Mouse (Mus musculus): ENCODE data around the gene Crtc3.

Gene Crtc3

DNA sequence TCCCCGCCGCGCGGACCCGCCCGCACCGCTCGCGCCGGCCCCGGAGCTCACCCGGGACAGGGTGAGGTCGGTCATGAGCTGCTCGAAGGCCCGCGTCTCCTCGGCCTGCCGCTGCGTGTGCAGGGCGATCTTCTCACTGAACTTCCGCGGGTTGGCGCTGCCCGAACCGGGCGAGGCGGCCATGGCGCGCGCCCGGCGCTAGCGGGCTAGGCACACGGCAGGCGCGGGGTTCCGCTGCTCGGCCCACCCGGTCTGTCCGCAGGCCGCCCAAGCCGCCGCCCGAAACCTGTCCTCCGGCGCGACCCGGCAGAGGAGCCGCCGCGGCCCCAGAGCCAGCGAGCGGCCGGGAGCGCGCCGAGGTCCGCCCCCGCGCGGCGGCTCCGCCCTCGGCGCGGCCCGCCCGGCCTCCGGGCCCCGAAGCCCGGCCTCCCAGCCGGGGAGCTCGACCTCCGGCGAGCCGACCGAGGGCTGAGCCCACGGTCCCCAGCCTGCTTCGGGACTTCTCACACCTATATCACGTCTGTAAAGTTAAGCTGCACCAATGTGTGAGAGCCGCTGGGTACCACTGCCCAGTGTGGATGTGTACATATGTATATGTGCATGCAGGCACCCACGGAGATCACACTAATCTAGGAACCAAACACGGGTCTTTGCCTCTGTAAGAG is at the start of gene Crtc3:
TSS of gene Crtc3 (minus strand) at position 322 of the 665 bp plus-strand sequence.
- in situ Hi-C loops (cut with MboI; ENCODE audit: low pct_unique_long_range_greater_than_20kb in 1 of 2, low sequenced_read_pairs in 2 of 2, unreplicated experiment in 1 of 2), result no loop called here

- in situ Hi-C loops (cut with MboI; ENCODE audit: low pct_unique_long_range_greater_than_20kb in 1 of 2, low sequenced_read_pairs in 2 of 2, unreplicated experiment in 1 of 2), result loop anchor here (5.0 kb wide), 1 partner anchor 111 kb away; no protein-coding TSS in a partner anchor
These were observed 47.5 kb upstream of the Crtc3 start for GRCm38 (mm10) chr7:80736199-80736598.

DNA sequence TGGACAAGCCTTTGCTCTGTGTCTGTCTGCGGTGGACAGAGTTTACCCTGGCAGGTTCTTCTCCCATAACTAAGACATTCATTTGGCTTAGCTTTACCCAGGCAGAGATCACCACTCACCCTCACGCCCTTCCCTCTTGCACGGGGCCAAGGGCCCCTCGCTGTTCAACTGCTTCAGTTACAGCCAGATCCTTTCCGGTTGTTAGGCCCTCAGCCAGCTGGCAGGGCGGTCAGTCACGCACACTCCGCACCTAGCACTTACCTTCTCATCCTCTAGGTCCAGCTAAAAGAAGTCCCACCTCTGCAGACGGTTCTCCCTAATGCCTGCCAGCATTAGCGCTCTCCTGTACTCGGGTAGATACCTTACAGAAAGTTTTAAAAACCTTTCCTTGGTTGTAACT is 44.3 kb upstream of the Crtc3 start:
- in situ Hi-C loops (cut with MboI; ENCODE audit: low pct_unique_long_range_greater_than_20kb in 1 of 2, low sequenced_read_pairs in 2 of 2, unreplicated experiment in 1 of 2), result no loop called here

- in situ Hi-C loops (cut with MboI; ENCODE audit: low pct_unique_long_range_greater_than_20kb in 1 of 2, low sequenced_read_pairs in 2 of 2, unreplicated experiment in 1 of 2), result no loop called here
These were observed 41.0 kb upstream of the Crtc3 start for GRCm38 (mm10) chr7:80729662-80730061.

DNA sequence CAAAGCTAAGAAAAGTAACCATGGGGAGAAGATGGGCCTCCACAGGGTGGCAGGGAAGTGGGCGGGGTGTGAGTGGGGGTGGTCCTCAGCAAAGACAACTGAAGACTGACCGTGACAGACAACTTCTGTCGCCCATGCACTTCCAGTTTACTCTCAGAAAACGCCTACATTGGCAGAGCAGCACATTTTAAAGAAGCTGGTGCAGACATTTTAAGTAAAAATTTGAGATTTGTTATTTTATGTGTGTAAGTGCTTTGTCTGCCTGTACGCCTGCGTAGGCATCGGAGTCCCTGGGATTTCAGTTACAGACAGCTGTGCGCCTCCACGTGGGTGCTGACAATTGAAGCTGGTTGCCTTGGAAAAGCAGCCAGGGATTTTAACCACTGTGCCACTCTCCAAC is 32.4 kb upstream of the Crtc3 start:
- in situ Hi-C loops (cut with MboI; ENCODE audit: low pct_unique_long_range_greater_than_20kb in 1 of 2, low sequenced_read_pairs in 2 of 2, unreplicated experiment in 1 of 2), result no loop called here

- in situ Hi-C loops (cut with MboI; ENCODE audit: low pct_unique_long_range_greater_than_20kb in 1 of 2, low sequenced_read_pairs in 2 of 2, unreplicated experiment in 1 of 2), result no loop called here
These were observed 30.9 kb upstream of the Crtc3 start for GRCm38 (mm10) chr7:80719582-80719981.

DNA sequence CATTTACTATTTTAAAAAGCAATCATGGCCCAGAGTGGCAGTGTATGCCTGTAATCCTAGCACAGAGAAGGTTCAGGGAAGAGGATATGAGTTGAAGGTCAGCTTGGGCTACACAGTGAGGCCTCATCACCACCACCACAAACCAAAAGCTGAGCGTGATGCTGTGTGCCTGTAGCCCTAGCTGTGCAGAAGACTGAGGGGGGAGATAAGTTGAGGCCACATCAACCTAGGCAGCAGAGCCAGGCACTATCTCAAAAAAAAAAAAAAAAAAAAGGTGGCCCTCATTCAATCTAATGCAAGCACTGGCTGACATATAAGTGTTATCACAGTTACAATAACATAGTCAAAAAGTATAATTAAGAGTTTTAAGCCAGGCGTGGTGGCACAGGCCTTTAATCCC is 30.4 kb upstream of the Crtc3 start:
- in situ Hi-C loops (cut with MboI; ENCODE audit: low pct_unique_long_range_greater_than_20kb in 1 of 2, low sequenced_read_pairs in 2 of 2, unreplicated experiment in 1 of 2), result no loop called here

- in situ Hi-C loops (cut with MboI; ENCODE audit: low pct_unique_long_range_greater_than_20kb in 1 of 2, low sequenced_read_pairs in 2 of 2, unreplicated experiment in 1 of 2), result no loop called here
These were observed 29.8 kb upstream of the Crtc3 start for GRCm38 (mm10) chr7:80718471-80718870.

- in situ Hi-C loops (cut with MboI; ENCODE audit: low pct_unique_long_range_greater_than_20kb in 1 of 2, low sequenced_read_pairs in 2 of 2, unreplicated experiment in 1 of 2), result no loop called here
These were observed 28.1 kb upstream of the Crtc3 start for GRCm38 (mm10) chr7:80716758-80717157.

DNA sequence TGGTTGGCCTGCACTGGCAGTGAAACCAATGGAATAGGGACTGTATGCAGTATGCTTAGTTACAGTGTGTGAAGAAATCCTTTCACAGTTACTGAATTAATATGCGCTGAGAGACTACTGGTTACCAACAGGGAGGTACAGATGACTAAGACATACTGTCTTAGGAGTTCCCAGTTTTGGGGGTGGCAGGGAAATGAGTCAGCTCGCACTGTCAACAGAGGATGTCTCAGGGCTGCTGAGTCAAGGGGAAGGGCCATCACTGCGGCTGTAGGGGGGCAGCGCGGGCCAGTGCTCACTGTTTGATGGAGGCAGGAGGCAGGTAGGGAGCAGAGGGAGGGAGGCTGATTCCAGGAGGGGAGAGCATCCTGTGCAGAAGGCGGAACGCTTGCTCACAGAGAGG is 26.6 kb upstream of the Crtc3 start:
- in situ Hi-C loops (cut with MboI; ENCODE audit: low pct_unique_long_range_greater_than_20kb in 1 of 2, low sequenced_read_pairs in 2 of 2, unreplicated experiment in 1 of 2), result no loop called here

DNA sequence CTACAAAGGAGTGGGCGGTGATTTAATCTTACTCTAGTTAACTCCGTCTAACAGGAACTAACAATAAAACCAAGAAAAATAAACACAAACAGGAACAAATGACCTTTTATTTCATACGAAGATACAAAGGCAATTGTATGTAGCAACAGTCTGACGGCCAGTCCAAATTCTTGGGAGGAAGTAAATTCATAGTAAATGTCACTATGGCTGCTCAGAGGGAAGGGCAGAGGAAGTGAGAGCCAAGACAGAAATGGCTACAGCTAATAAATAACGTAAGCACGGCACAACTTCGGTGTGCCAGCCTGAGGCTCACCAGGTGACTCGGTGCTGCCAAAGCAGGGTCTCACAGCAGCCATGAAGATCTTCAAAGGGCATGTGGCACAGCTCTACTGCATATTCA is 22.8 kb upstream of the Crtc3 start:
- in situ Hi-C loops (cut with MboI; ENCODE audit: low pct_unique_long_range_greater_than_20kb in 1 of 2, low sequenced_read_pairs in 2 of 2, unreplicated experiment in 1 of 2), result no loop called here

- in situ Hi-C loops (cut with MboI; ENCODE audit: low pct_unique_long_range_greater_than_20kb in 1 of 2, low sequenced_read_pairs in 2 of 2, unreplicated experiment in 1 of 2), result no loop called here
These were observed 21.7 kb upstream of the Crtc3 start for GRCm38 (mm10) chr7:80710333-80710732.

DNA sequence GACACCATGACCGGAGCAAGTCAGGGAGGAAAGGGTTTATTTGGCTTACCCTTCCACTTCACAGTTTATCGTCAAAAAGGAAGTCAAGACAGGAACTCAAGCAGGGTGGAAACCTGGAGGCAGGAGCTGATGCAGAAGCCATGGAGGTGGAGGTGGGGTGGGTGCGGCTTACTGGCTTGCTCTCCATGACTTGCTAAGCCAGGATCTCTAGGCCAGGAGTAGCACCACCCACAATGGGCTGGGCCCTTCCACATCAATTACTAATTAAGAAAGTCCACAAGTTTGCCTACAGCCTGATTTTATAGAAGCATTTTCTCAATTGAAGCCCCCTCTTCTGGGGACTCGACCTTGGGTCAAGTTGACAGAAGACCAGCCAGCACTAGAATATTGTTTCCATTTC is 15.4 kb upstream of the Crtc3 start:
- in situ Hi-C loops (cut with MboI; ENCODE audit: low pct_unique_long_range_greater_than_20kb in 1 of 2, low sequenced_read_pairs in 2 of 2, unreplicated experiment in 1 of 2), result no loop called here

DNA sequence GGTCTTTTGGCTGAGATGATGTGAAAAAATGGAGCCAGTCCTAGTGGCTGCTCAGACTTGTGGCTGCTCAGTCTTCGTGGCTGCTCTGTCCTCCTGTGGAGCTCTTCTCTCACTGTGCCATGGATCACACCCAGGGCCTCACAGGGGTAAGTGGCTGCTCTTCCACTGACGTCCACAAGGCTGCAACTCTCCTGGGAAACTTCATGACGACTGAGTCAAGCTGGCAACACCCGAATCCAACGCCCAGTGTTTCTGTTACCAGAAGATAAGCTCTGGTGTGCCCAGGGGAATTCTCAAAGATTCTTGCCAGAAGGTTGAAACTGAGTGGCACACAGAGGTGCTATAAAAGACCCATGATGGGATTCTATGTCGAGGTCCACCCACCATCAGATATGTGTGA is 13.8 kb upstream of the Crtc3 start:
- in situ Hi-C loops (cut with MboI; ENCODE audit: low pct_unique_long_range_greater_than_20kb in 1 of 2, low sequenced_read_pairs in 2 of 2, unreplicated experiment in 1 of 2), result no loop called here

GRCm38 (mm10) chr7:80699709-80700108 is 11.0 kb upstream of the Crtc3 start:
- in situ Hi-C loops (cut with MboI; ENCODE audit: low pct_unique_long_range_greater_than_20kb in 1 of 2, low sequenced_read_pairs in 2 of 2, unreplicated experiment in 1 of 2), result no loop called here

- in situ Hi-C loops (cut with MboI; ENCODE audit: low pct_unique_long_range_greater_than_20kb in 1 of 2, low sequenced_read_pairs in 2 of 2, unreplicated experiment in 1 of 2), result no loop called here
These were observed 10.3 kb upstream of the Crtc3 start for GRCm38 (mm10) chr7:80698940-80699339.

DNA sequence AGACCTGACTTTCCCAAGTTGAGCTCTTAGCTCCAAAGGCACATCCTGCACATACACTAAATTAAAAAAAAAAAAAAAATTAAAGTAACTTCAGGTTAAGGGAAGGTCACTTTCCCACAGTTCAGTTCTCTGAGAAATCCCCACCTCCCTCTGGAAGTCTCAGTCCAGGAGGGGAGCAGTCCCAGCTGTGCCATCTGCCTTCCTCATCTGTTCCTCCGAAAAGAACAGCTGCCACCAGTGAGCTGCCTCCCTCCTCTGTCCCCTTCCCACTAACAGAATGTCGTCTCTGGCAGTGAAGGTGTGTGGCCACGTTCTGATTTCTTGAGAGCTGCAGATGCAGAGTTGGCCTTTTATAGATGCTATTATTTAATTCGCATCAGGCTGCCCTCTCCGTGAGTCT is 9.2 kb upstream of the Crtc3 start:
- in situ Hi-C loops (cut with MboI; ENCODE audit: low pct_unique_long_range_greater_than_20kb in 1 of 2, low sequenced_read_pairs in 2 of 2, unreplicated experiment in 1 of 2), result no loop called here

- in situ Hi-C loops (cut with MboI; ENCODE audit: low pct_unique_long_range_greater_than_20kb in 1 of 2, low sequenced_read_pairs in 2 of 2, unreplicated experiment in 1 of 2), result no loop called here
These were observed 8.2 kb upstream of the Crtc3 start for GRCm38 (mm10) chr7:80696903-80697302.

DNA sequence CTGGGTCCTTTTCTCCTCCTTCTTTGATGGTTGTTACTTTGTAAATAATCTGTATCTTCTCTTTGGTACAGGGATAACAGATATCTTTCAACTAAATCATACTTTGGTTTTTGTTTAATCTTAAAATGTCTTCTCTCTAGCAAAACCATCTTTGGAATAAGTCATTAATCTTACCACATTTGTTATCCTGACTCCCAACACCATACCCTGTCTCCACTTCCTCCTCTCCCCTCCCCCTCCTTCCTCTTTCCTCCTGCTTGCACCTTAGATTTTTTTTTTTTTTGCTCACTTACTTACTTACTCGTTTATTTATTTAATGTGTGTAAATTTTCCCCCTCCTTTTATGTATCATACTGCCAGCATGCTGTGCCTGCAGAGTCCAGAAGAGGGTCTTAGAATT is 7.7 kb upstream of the Crtc3 start:
- in situ Hi-C loops (cut with MboI; ENCODE audit: low pct_unique_long_range_greater_than_20kb in 1 of 2, low sequenced_read_pairs in 2 of 2, unreplicated experiment in 1 of 2), result no loop called here

DNA sequence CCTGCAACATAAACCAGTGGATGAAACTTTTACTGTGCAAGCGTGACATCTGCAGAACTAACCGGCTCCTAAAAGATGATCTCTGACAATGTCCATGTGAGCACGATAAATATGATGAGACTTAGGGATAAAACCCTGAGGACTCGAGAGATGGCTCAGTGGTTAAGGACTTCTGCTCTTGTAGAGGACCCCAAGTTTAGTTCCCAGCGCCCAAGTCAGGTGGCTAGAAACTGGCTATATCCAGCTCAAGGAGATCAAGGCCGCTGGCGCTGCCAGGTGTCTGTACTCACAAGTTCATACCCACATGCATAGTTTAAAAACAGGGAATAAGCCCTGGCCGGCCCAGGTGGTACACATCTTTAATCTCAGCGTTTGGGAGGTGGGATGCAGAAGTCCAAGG is 3.8 kb upstream of the Crtc3 start:
- in situ Hi-C loops (cut with MboI; ENCODE audit: low pct_unique_long_range_greater_than_20kb in 1 of 2, low sequenced_read_pairs in 2 of 2, unreplicated experiment in 1 of 2), result loop anchor here in 1 of 2 experiments (5.0 kb wide), 1 partner anchor 305 kb away; the partner anchor contains the start of gene Fes

DNA sequence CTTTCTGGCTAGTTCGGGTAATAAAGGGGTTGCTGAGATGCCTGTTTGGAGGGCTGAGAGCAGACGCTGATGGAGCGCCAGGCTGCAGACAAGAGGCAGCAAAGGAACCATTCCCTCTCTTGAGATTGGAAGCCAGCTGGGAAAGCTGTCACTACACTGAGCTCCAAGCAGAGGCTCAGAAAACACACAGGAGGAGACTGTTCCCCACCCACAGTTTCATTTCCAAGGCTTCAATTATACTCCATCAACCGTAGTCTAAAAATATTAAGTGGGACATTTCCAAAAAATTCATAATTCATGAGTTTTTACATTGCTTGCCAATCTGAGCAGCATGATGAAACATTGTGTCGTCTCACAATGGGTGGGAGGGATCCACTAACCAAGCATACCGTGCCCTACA is 2.5 kb upstream of the Crtc3 start:
- in situ Hi-C loops (cut with MboI; ENCODE audit: low pct_unique_long_range_greater_than_20kb in 1 of 2, low sequenced_read_pairs in 2 of 2, unreplicated experiment in 1 of 2), result loop anchor here in 1 of 2 experiments (5.0 kb wide), 1 partner anchor 304 kb away; the partner anchor contains the start of gene Fes

Data from mouse embryonic stem cell (cell line).